ENCODE assay signal across 15 mouse cellular contexts in the genomic region with DNA sequence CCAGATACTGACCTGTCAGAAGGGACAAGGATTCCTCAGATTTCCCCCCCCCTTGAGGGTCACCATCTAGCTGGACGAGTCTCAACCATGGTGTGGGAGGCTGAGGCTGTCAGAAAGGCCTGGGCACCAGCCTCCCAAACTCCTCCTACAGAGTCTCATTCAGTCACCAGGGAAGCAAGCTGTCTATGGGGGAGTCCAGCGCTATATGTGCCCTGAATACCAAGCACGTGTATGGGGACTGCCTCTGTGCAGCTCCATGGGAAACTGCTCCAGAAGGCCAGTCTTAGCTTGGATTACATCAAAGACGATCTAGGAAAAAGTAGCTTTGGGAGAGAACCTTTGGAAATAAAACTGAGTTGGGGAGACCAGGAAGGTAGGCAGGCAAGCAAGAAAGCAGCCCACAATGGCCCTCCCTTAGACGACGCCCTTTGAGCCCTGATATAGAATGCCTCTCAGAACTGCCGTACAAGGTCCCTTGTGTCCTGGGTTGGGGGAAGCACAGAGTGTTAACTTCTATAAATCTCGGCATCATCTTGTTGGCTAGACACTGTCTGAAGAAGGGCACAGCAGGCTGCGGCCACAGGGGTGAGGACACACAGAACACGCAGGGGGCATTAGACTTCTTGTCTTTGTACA. TPM values are rescaled to one million over a fixed set of nuclear protein-coding genes. Genes with fewer than 3 reads are reported as not detected.
DNase-seq lines count a peak whose midpoint lies in the region; ATAC-seq and TF ChIP-seq lines count a peak whose summit lies in the region.
"Had no signal": no experiment of that assay in that cellular context is flagged by ENCODE, and none has a peak within 500 bp of the region (broad histone marks: within the 10 kb centered on the region; RNA-seq: fewer than 3 reads in every experiment).

No protein-coding gene starts in this region.

- 74% methylated on average over 10 of the region's 10 CpGs for WGBS in heart, embryonic 14.5 days
- 60% methylated on average over 10 of the region's 10 CpGs for WGBS in forebrain, embryonic 13.5 days
- WGBS in hindbrain, postnatal 0 days: 43% methylated on average over 10 of the region's 10 CpGs
- 47% methylated on average over 10 of the region's 10 CpGs for WGBS in midbrain, postnatal 0 days
- WGBS in thymus, adult 2 months: 92% methylated on average over 10 of the region's 10 CpGs

- TF ChIP-seq POLR2A in thymus, adult 2 months (IDR thresholded peaks at IDR 0.05; ENCODE audit: control insufficient read depth, extremely low read depth, insufficient read depth, low read length, poor library complexity): no peak

- no peaks in the 10 kb centered on the region for H3K36me3 ChIP-seq in heart, embryonic 14.5 days (ENCODE audit: control insufficient read depth, insufficient read depth, low read length)
- no peaks in the 10 kb centered on the region for H3K36me3 ChIP-seq in forebrain, embryonic 13.5 days (ENCODE audit: poor library complexity, severe bottlenecking)
- no peaks in the 10 kb centered on the region for H3K36me3 ChIP-seq in hindbrain, postnatal 0 days (ENCODE audit: insufficient read depth, low read length)
- H3K36me3 ChIP-seq in midbrain, postnatal 0 days (ENCODE audit: insufficient read depth, low read length): no peaks in the 10 kb centered on the region
- no peaks in the 10 kb centered on the region for H3K36me3 ChIP-seq in thymus, adult 2 months (ENCODE audit: control insufficient read depth, insufficient read depth, low read length)
- H3K36me3 ChIP-seq: embryonic facial prominence, embryonic 12.5 days had no signal

- 0 out of 2 replicates have a peak overlapping the region, but pooled peaks have one; percentile 1 for H3K4me2 ChIP-seq in heart, embryonic 14.5 days (ENCODE audit: low read length)
- H3K4me2 ChIP-seq in forebrain, embryonic 13.5 days: no peak overlapping the region
- H3K4me2 ChIP-seq in hindbrain, postnatal 0 days (ENCODE audit: low read depth, low read length): no peak overlapping the region
- no peak overlapping the region for H3K4me2 ChIP-seq in midbrain, postnatal 0 days (ENCODE audit: low read depth, low read length, poor library complexity, severe bottlenecking)
- H3K4me2 ChIP-seq: embryonic facial prominence, embryonic 12.5 days; limb, embryonic 12.5 days had no signal

- H3K9ac ChIP-seq in heart, embryonic 14.5 days (ENCODE audit: low read length): peak overlapping the region; percentile 13; the same call in 1 of the 2 replicates
- H3K9ac ChIP-seq in forebrain, embryonic 13.5 days: no peak overlapping the region
- no peak overlapping the region; the same call in 1 of the 2 replicates for H3K9ac ChIP-seq in hindbrain, postnatal 0 days (replicated peaks; ENCODE audit: low read length)
- H3K9ac ChIP-seq in midbrain, postnatal 0 days (replicated peaks; ENCODE audit: low read length, poor library complexity, severe bottlenecking): no peak overlapping the region
- H3K9ac ChIP-seq: embryonic facial prominence, embryonic 12.5 days; limb, embryonic 12.5 days had no signal

- no peak for TF ChIP-seq CTCF in hindbrain, postnatal 0 days (IDR thresholded peaks at IDR 0.05; ENCODE audit: low read depth)
- no peak for TF ChIP-seq CTCF in midbrain, postnatal 0 days (IDR thresholded peaks at IDR 0.05)
- no peak for TF ChIP-seq CTCF in thymus, adult 2 months (IDR thresholded peaks at IDR 0.05; ENCODE audit: borderline replicate concordance, control insufficient read depth, extremely low read depth, insufficient read depth, low read length, poor library complexity)

- H3K27ac ChIP-seq in heart, embryonic 14.5 days (replicated peaks in 1 of 2; ENCODE audit: control insufficient read depth in 1 of 2, insufficient read depth in 1 of 2, low read depth in 2 of 2, low read length in 2 of 2): peak overlapping the region; percentile 69 to 88; a peak in 3 of 4 replicates
- H3K27ac ChIP-seq in forebrain, embryonic 13.5 days: 0 out of 2 replicates have a peak overlapping the region, but pooled peaks have one; percentile 22
- peak overlapping the region; percentile 54; the same call in 1 of the 2 replicates for H3K27ac ChIP-seq in hindbrain, postnatal 0 days
- H3K27ac ChIP-seq in midbrain, postnatal 0 days (ENCODE audit: low read depth, low read length): no peak overlapping the region
- H3K27ac ChIP-seq in thymus, adult 2 months (ENCODE audit: control insufficient read depth, insufficient read depth, low read length): no peak overlapping the region
- H3K27ac ChIP-seq: embryonic facial prominence, embryonic 12.5 days; limb, embryonic 12.5 days had no signal

- H3K9me3 ChIP-seq in heart, embryonic 14.5 days (ENCODE audit: control insufficient read depth, low read length): no peaks in the 10 kb centered on the region
- H3K9me3 ChIP-seq in forebrain, embryonic 13.5 days (replicated peaks): no peaks in the 10 kb centered on the region
- H3K9me3 ChIP-seq in hindbrain, postnatal 0 days (ENCODE audit: low read length): no peaks in the 10 kb centered on the region
- H3K9me3 ChIP-seq in midbrain, postnatal 0 days (ENCODE audit: low read length): no peaks in the 10 kb centered on the region
- H3K9me3 ChIP-seq: embryonic facial prominence, embryonic 12.5 days; limb, embryonic 12.5 days had no signal

- peak; percentile 17; the same call in 1 of the 2 replicates for ATAC-seq in heart, embryonic 14.5 days (ENCODE audit: insufficient number of reproducible peaks, insufficient read depth, low FRiP score, low read depth)
- no peak for ATAC-seq in forebrain, embryonic 13.5 days
- peak; percentile 76 for ATAC-seq in hindbrain, postnatal 0 days
- peak; percentile 59 for ATAC-seq in midbrain, postnatal 0 days (ENCODE audit: low FRiP score)
- ATAC-seq: activated CD4-positive, CD25-positive, alpha-beta regulatory T cell, adult 4 months had no signal

- H3K4me1 ChIP-seq in heart, embryonic 14.5 days (ENCODE audit: control insufficient read depth in 2 of 2, insufficient read depth in 2 of 2, low read length in 2 of 2): peaks cover 53 to 69% of the 10 kb centered on the region in 2 experiments
- peaks cover 70% of the 10 kb centered on the region for H3K4me1 ChIP-seq in forebrain, embryonic 13.5 days
- peaks cover 41% of the 10 kb centered on the region for H3K4me1 ChIP-seq in hindbrain, postnatal 0 days (ENCODE audit: insufficient read depth, low read length)
- peaks cover 18% of the 10 kb centered on the region for H3K4me1 ChIP-seq in midbrain, postnatal 0 days (ENCODE audit: insufficient read depth, low read length)
- H3K4me1 ChIP-seq in thymus, adult 2 months (replicated peaks; ENCODE audit: control insufficient read depth, insufficient read depth, low read length): no peaks in the 10 kb centered on the region

- no peaks in the 10 kb centered on the region for H3K27me3 ChIP-seq in heart, embryonic 14.5 days (ENCODE audit: control insufficient read depth, insufficient read depth, low read length)
- no peaks in the 10 kb centered on the region for H3K27me3 ChIP-seq in forebrain, embryonic 13.5 days
- H3K27me3 ChIP-seq in hindbrain, postnatal 0 days (ENCODE audit: insufficient read depth, low read length): no peaks in the 10 kb centered on the region
- no peaks in the 10 kb centered on the region for H3K27me3 ChIP-seq in midbrain, postnatal 0 days (ENCODE audit: insufficient read depth, low read length)
- no peaks in the 10 kb centered on the region for H3K27me3 ChIP-seq in thymus, adult 2 months (ENCODE audit: control insufficient read depth, insufficient read depth, low read length)
- H3K27me3 ChIP-seq: embryonic facial prominence, embryonic 12.5 days had no signal

- no peak for DNase-seq in heart, adult 11 months
- DNase-seq in hindbrain, postnatal 0 days (ENCODE audit: low spot score): peak; percentile 68
- peak; percentile 60 for DNase-seq in midbrain, postnatal 0 days (ENCODE audit: low spot score)
- DNase-seq in thymus, adult 2 months: no peak
- no peak for DNase-seq in thymus, postnatal 25 days
- no peak for DNase-seq in frontal cortex, postnatal 10 days (ENCODE audit: low spot score in 2 of 2)
- DNase-seq: cerebellum, postnatal 14 days; lung, adult 18-20 months; right cerebral cortex, postnatal 14 days had no signal

- H3K4me3 ChIP-seq in heart, embryonic 14.5 days (ENCODE audit: control insufficient read depth in 1 of 2, insufficient read depth in 1 of 2, low read depth in 1 of 2, low read length in 2 of 2): no peak overlapping the region
- no peak overlapping the region for H3K4me3 ChIP-seq in forebrain, embryonic 13.5 days
- no peak overlapping the region for H3K4me3 ChIP-seq in hindbrain, postnatal 0 days (ENCODE audit: low read length)
- H3K4me3 ChIP-seq in midbrain, postnatal 0 days (ENCODE audit: low read depth, low read length): no peak overlapping the region
- H3K4me3 ChIP-seq in thymus, adult 2 months (ENCODE audit: control insufficient read depth, insufficient read depth, low read length): no peak overlapping the region
- H3K4me3 ChIP-seq: embryonic facial prominence, embryonic 12.5 days; limb, embryonic 12.5 days had no signal

RNA-seq across cellular contexts. Expression of gene Spsb4, which starts 40.4 kb away (rescaled TPM):
- 41.9 and 46.3 TPM in 2 replicates for polyA plus RNA-seq in heart, embryonic 14.5 days (2014; fragmentation: Nextera tagmentation; extraction: Ambion mirVana)
- 47.0 and 55.1 TPM in 2 replicates for polyA plus RNA-seq in forebrain, embryonic 13.5 days (2015; fragmentation: Nextera tagmentation; extraction: Ambion mirVana)
- total RNA-seq in hindbrain, postnatal 0 days (2014; rRNA removed): 67.1 and 82.8 TPM in 2 replicates
- polyA plus RNA-seq in hindbrain, postnatal 0 days (2015; fragmentation: Nextera tagmentation; extraction: Ambion mirVana): 36.2 and 37.2 TPM in 2 replicates
- total RNA-seq in midbrain, postnatal 0 days (2014; rRNA removed): 37.7 and 38.9 TPM in 2 replicates
- polyA plus RNA-seq in midbrain, postnatal 0 days (2015; fragmentation: Nextera tagmentation; extraction: Ambion mirVana): 21.2 and 24.1 TPM in 2 replicates
- polyA plus RNA-seq in thymus, adult 2 months (2012; rRNA removed): 0.43 and 0.69 TPM in 2 replicates
- total RNA-seq: MEL had no signal

Comparison
In these comparisons a context has a peak if more than half of its experiments do, and no peak if none do; other contexts are left out.
1. H3K27ac ChIP-seq: peak in heart, embryonic 14.5 days (2 of 2), forebrain, embryonic 13.5 days (single experiment) and hindbrain, postnatal 0 days (single experiment); none in midbrain, postnatal 0 days (single experiment) and thymus, adult 2 months (single experiment).
2. DNase-seq: peak in hindbrain, postnatal 0 days (single experiment) and midbrain, postnatal 0 days (single experiment); none in heart, adult 11 months (single experiment), thymus, adult 2 months (single experiment), thymus, postnatal 25 days (single experiment) and frontal cortex, postnatal 10 days (0 of 2).
3. RNA of gene Spsb4, which starts 40.4 kb away (polyA plus RNA-seq): 47.0 to 55.1 TPM in forebrain, embryonic 13.5 days, 41.9 to 46.3 TPM in heart, embryonic 14.5 days, 36.2 to 37.2 TPM in hindbrain, postnatal 0 days and 21.2 to 24.1 TPM in midbrain, postnatal 0 days; 0.43 to 0.69 TPM in thymus, adult 2 months; every median in the first group is over 10 times any median in the second.